8 mouse cellular contexts compared by ENCODE assay signal in the genomic region with DNA sequence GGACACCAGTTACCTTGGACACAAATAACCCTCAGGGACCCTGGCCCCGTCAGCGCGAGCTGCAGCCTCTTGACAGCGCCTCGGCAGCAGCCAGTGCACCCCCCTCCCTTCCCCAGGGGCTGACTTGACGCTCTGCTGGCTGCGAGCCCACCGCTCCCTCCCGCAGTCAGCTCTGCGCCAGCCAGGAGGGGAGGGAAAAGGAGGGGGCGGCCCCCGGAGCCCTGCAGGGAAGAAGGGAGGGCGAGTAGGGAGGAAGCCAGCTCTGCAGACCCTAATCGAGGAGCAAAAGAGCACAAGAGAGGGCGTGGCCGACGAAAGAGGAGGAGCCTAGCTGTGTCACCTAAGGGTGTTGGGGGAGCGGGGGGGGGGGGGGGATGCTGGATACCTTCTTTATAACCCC. TPM values are rescaled to one million over a fixed set of nuclear protein-coding genes. Genes with fewer than 3 reads are reported as not detected.
A peak's percentile ranks its signal among the peaks of the same experiment; 100 is the strongest.
DNase-seq lines count a peak whose midpoint lies in the region; ATAC-seq lines count a peak whose summit lies in the region.

No protein-coding gene starts in this region.

- no peaks in the 10 kb centered on the region for H3K27me3 ChIP-seq in forebrain, embryonic 15.5 days
- H3K27me3 ChIP-seq in lung, embryonic 15.5 days, result no peaks in the 10 kb centered on the region

- ATAC-seq in forebrain, embryonic 15.5 days (replicated peaks), result peak; percentile 47
- ATAC-seq in lung, embryonic 15.5 days (ENCODE audit: borderline replicate concordance, extremely low read depth, low FRiP score, low TSS enrichment), result peak; percentile 47

- WGBS in forebrain, embryonic 15.5 days, result 0% methylated on average over 10 of the region's 18 CpGs
- WGBS in lung, embryonic 15.5 days, result under 1% methylated on average over 12 of the region's 18 CpGs

- H3K27ac ChIP-seq in brown adipose tissue, adult 24 weeks (replicated peaks; ENCODE audit: low read depth, low read length), result no peak overlapping the region
- H3K27ac ChIP-seq in forebrain, embryonic 15.5 days (replicated peaks), result peak overlapping the region; percentile 97
- H3K27ac ChIP-seq in lung, embryonic 15.5 days, result peak overlapping the region; percentile 99

- no peaks in the 10 kb centered on the region for H3K4me1 ChIP-seq in brown adipose tissue, adult 24 weeks (ENCODE audit: control insufficient read depth, insufficient read depth, insufficient read length, low read length)
- H3K4me1 ChIP-seq in forebrain, embryonic 15.5 days, result peaks cover 51% of the 10 kb centered on the region
- peaks cover 46% of the 10 kb centered on the region for H3K4me1 ChIP-seq in lung, embryonic 15.5 days

- no peaks in the 10 kb centered on the region for H3K9me3 ChIP-seq in forebrain, embryonic 15.5 days
- no peaks in the 10 kb centered on the region for H3K9me3 ChIP-seq in lung, embryonic 15.5 days

- peak overlapping the region; percentile 42 for H3K9ac ChIP-seq in forebrain, embryonic 15.5 days (replicated peaks)
- peak overlapping the region; percentile 20; the same call in 1 of the 2 replicates for H3K9ac ChIP-seq in lung, embryonic 15.5 days

- H3K4me3 ChIP-seq in brown adipose tissue, adult 24 weeks (ENCODE audit: insufficient read depth, low read depth, low read length), result peak overlapping the region; percentile 30; the same call in 1 of the 2 replicates
- peak overlapping the region; percentile 31 for H3K4me3 ChIP-seq in forebrain, embryonic 15.5 days
- peak overlapping the region; percentile 23 for H3K4me3 ChIP-seq in lung, embryonic 15.5 days

- intact Hi-C loops in heart, postnatal 10 days (cut with DNase I), result loop anchor here (5.0 kb wide), 1 partner anchor 229 kb away; a partner anchor contains a TSS

- H3K4me2 ChIP-seq in forebrain, embryonic 15.5 days (replicated peaks), result peak overlapping the region; percentile 98
- peak overlapping the region; percentile 97 for H3K4me2 ChIP-seq in lung, embryonic 15.5 days

- no peaks in the 10 kb centered on the region for H3K36me3 ChIP-seq in forebrain, embryonic 15.5 days
- no peaks in the 10 kb centered on the region for H3K36me3 ChIP-seq in lung, embryonic 15.5 days

- DNase-seq in ES-CJ7 (ENCODE audit: low read depth, low spot score), result peak; percentile 42
- DNase-seq in heart, postnatal 10 days, result peak; percentile 76 to 78
- DNase-seq in kidney, postnatal 4 days, result peak; percentile 84 to 90
- peak; percentile 58 to 63 for DNase-seq in right cerebral cortex, adult 2 months (ENCODE audit: low spot score in 2 of 2)
- peak; percentile 65 for DNase-seq in yolk sac, embryonic 10.5 days (ENCODE audit: low spot score)

RNA-seq across cellular contexts. Expression of a gene that starts 33.2 kb away (rescaled TPM):
- 278 and 386 TPM in 2 replicates for polyA plus RNA-seq in brown adipose tissue, adult 24 weeks (2012; ENCODE audit: insufficient read depth, insufficient read length, missing spikeins)
- 0.92 and 1.3 TPM in 2 replicates for polyA plus RNA-seq in forebrain, embryonic 15.5 days (2015; fragmentation: Nextera tagmentation; extraction: Ambion mirVana)
- total RNA-seq in heart, postnatal 10 days (2021), result 10 to 100 TPM; 12.8 to 26.7 TPM
- polyA plus RNA-seq in lung, embryonic 15.5 days (2015; fragmentation: Nextera tagmentation; extraction: Ambion mirVana), result 1.4 TPM in 2 replicates

Comparison
In these comparisons a context has a peak if more than half of its experiments do, and no peak if none do; other contexts are left out.
1. RNA of a gene that starts 33.2 kb away (polyA plus RNA-seq): 278 to 386 TPM in brown adipose tissue, adult 24 weeks; 1.4 TPM in lung, embryonic 15.5 days and 0.92 to 1.3 TPM in forebrain, embryonic 15.5 days; every median in the first group is over 100 times any median in the second.
2. Peak in every context shown above with its lines, with median percentiles within 50 percentile points of each other: DNase-seq and H3K4me3 ChIP-seq.